Mouse (Mus musculus) lung, postnatal 0 days (tissue): ENCODE measurements at regions not wholly inside any gene's neighbourhood (a gene's known extent, or its start where the extent isn't known, plus 50 kb on each side); places are given as distances from the start of the nearest gene placed in this dataset.

Experiments used
- CTCF ChIP-seq: IDR thresholded peaks from 2 replicates; pipeline ENCODE4 v1.5.1; 2016; ENCODE audit warnings: antibody characterized with exemption, mild to moderate bottlenecking
- EP300 ChIP-seq: IDR thresholded peaks from 2 replicates; pipeline ENCODE4 v1.6.1; 2016; ENCODE audit warnings: antibody characterized with exemption, mild to moderate bottlenecking, control low read depth

DNA sequence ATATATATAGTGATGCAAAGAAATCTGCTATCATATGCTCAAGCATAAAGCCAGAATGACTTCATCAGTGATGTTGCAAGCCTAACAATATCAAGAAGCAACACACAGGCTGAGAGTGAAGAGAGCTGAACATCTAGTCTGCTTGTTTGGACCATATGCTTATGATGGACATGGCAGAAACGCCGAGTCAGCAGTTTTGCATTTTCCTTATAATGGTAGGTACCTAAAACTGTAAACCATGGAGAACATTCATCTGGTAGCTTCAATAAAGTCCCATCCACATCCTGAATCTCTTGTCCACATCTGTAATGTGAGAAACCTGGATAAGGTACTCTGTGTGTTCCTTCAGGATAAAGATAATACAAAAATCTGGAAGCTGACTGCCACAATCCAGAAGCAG lies 57.3 kb upstream of the Dgkg start:
- TF ChIP-seq CTCF: no peak
- TF ChIP-seq EP300: no peak
